Mouse (Mus musculus): Measurements from ENCODE around the gene Mfsd11. TPM values are rescaled to one million over a fixed set of nuclear protein-coding genes. Genes with fewer than 3 reads are reported as not detected.

Gene Mfsd11
- total RNA-seq (2014; rRNA removed) (29.9 and 38.2 TPM in 2 replicates), polyA plus RNA-seq (2015; fragmentation: Nextera tagmentation; extraction: Ambion mirVana) (46.8 and 52.4 TPM in 2 replicates)

GRCm38 (mm10) chr11:116852291-116852890, at the start of gene Mfsd11:
Gene Mfsd11, plus strand, starts transcription at chr11:116852440.
- H3K9me3 ChIP-seq (ENCODE audit: low read length): no peaks in the 10 kb centered on the region
- WGBS: 4% methylated on average over 76 of the region's 91 CpGs
- H3K4me1 ChIP-seq (ENCODE audit: insufficient read depth): peaks cover 20% of the 10 kb centered on the region
- H3K27me3 ChIP-seq (ENCODE audit: insufficient read depth, low read length): no peaks in the 10 kb centered on the region
- TF ChIP-seq CTCF (IDR thresholded peaks at IDR 0.05; ENCODE audit: low read depth): no peak
- DNase-seq: peak; percentile 75
- H3K4me2 ChIP-seq (ENCODE audit: low read depth): peak within 1 kb of the TSS; percentile 76
- ATAC-seq: peak; percentile 58
- peak within 1 kb of the TSS; percentile 95 for H3K9ac ChIP-seq
- peak within 1 kb of the TSS; percentile 99 for H3K27ac ChIP-seq (ENCODE audit: low read depth, low read length)
- H3K36me3 ChIP-seq (ENCODE audit: insufficient read depth): peaks cover 9% of the 10 kb centered on the region
- peak within 1 kb of the TSS; percentile 99 for H3K4me3 ChIP-seq (ENCODE audit: low read depth, low read length)

- Histone ChIP-seq H3K4me1 (ENCODE audit: insufficient read depth) (no peaks in the 10 kb centered on the region), H3K36me3 (ENCODE audit: insufficient read depth) (no peaks in the 10 kb centered on the region), H3K9me3 (ENCODE audit: low read length) (no peaks in the 10 kb centered on the region), H3K27ac (ENCODE audit: low read depth, low read length) (no peak overlapping the region), H3K27me3 (ENCODE audit: insufficient read depth, low read length) (no peaks in the 10 kb centered on the region), H3K4me3 (ENCODE audit: low read depth, low read length) (no peak overlapping the region), H3K9ac (no peak overlapping the region), H3K4me2 (ENCODE audit: low read depth) (no peak overlapping the region)
- WGBS: 86% methylated on average over 5 of the region's 5 CpGs
- no peak for TF ChIP-seq CTCF (IDR thresholded peaks at IDR 0.05; ENCODE audit: low read depth)
- no peak for DNase-seq
- no peak for ATAC-seq
These were observed 49.5 kb upstream of the Mfsd11 start for GRCm38 (mm10) chr11:116802709-116803108.

GRCm38 (mm10) chr11:116806136-116807071, 45.8 kb upstream of the Mfsd11 start:
- Histone ChIP-seq H3K4me1 (ENCODE audit: insufficient read depth) (0 out of 2 replicates have a peak, but pooled peaks cover 7% of the 10 kb centered on the region), H3K4me2 (ENCODE audit: low read depth) (no peak overlapping the region), H3K9ac (no peak overlapping the region), H3K9me3 (ENCODE audit: low read length) (no peaks in the 10 kb centered on the region), H3K27me3 (ENCODE audit: insufficient read depth, low read length) (no peaks in the 10 kb centered on the region), H3K27ac (ENCODE audit: low read depth, low read length) (no peak overlapping the region), H3K36me3 (ENCODE audit: insufficient read depth) (no peaks in the 10 kb centered on the region), H3K4me3 (ENCODE audit: low read depth, low read length) (no peak overlapping the region)
- ATAC-seq: no peak
- TF ChIP-seq CTCF (IDR thresholded peaks at IDR 0.05; ENCODE audit: low read depth): no peak
- DNase-seq: no peak
- WGBS: 62% methylated on average over 15 of the region's 15 CpGs

GRCm38 (mm10) chr11:116807116-116807515, 45.1 kb upstream of the Mfsd11 start:
- DNase-seq: no peak
- 48% methylated on average over 7 of the region's 7 CpGs for WGBS
- H3K27me3 ChIP-seq (ENCODE audit: insufficient read depth, low read length): no peaks in the 10 kb centered on the region
- no peaks in the 10 kb centered on the region for H3K9me3 ChIP-seq (ENCODE audit: low read length)
- no peak overlapping the region for H3K27ac ChIP-seq (ENCODE audit: low read depth, low read length)
- 0 out of 2 replicates have a peak, but pooled peaks cover 7% of the 10 kb centered on the region for H3K4me1 ChIP-seq (ENCODE audit: insufficient read depth)
- H3K4me3 ChIP-seq (ENCODE audit: low read depth, low read length): no peak overlapping the region
- no peak overlapping the region for H3K9ac ChIP-seq
- no peak for ATAC-seq
- TF ChIP-seq CTCF (IDR thresholded peaks at IDR 0.05; ENCODE audit: low read depth): no peak
- no peaks in the 10 kb centered on the region for H3K36me3 ChIP-seq (ENCODE audit: insufficient read depth)
- H3K4me2 ChIP-seq (ENCODE audit: low read depth): no peak overlapping the region

- 66% methylated on average over 3 of the region's 3 CpGs for WGBS
- H3K4me1 ChIP-seq (ENCODE audit: insufficient read depth): 0 out of 2 replicates have a peak, but pooled peaks cover 7% of the 10 kb centered on the region
- no peak for ATAC-seq
- TF ChIP-seq CTCF (IDR thresholded peaks at IDR 0.05; ENCODE audit: low read depth): no peak
- H3K4me3 ChIP-seq (ENCODE audit: low read depth, low read length): no peak overlapping the region
- 0 out of 2 replicates have a peak overlapping the region, but pooled peaks have one; percentile 14 for H3K9ac ChIP-seq
- no peak overlapping the region for H3K4me2 ChIP-seq (ENCODE audit: low read depth)
- no peaks in the 10 kb centered on the region for H3K27me3 ChIP-seq (ENCODE audit: insufficient read depth, low read length)
- no peaks in the 10 kb centered on the region for H3K9me3 ChIP-seq (ENCODE audit: low read length)
- DNase-seq: no peak
- no peaks in the 10 kb centered on the region for H3K36me3 ChIP-seq (ENCODE audit: insufficient read depth)
- H3K27ac ChIP-seq (ENCODE audit: low read depth, low read length): peak overlapping the region; percentile 24; the same call in 1 of the 2 replicates
These were observed 44.7 kb upstream of the Mfsd11 start for GRCm38 (mm10) chr11:116807526-116807925.

- WGBS: 20% methylated on average over 7 of the region's 7 CpGs
- Histone ChIP-seq H3K36me3 (ENCODE audit: insufficient read depth) (no peaks in the 10 kb centered on the region), H3K9me3 (ENCODE audit: low read length) (no peaks in the 10 kb centered on the region), H3K4me1 (ENCODE audit: insufficient read depth) (0 out of 2 replicates have a peak, but pooled peaks cover 7% of the 10 kb centered on the region), H3K9ac (0 out of 2 replicates have a peak overlapping the region, but pooled peaks have one; percentile 14), H3K27ac (ENCODE audit: low read depth, low read length) (peak overlapping the region; percentile 24; the same call in 1 of the 2 replicates), H3K27me3 (ENCODE audit: insufficient read depth, low read length) (no peaks in the 10 kb centered on the region), H3K4me3 (ENCODE audit: low read depth, low read length) (no peak overlapping the region), H3K4me2 (ENCODE audit: low read depth) (no peak overlapping the region)
- DNase-seq (peak; percentile 90), ATAC-seq (no peak)
- peak; percentile 92 for TF ChIP-seq CTCF (IDR thresholded peaks at IDR 0.05; ENCODE audit: low read depth)
These were observed 44.2 kb upstream of the Mfsd11 start for GRCm38 (mm10) chr11:116807938-116808606.

All from forebrain, postnatal 0 days (tissue).